Mouse (Mus musculus) heart, embryonic 14.5 days (tissue): ENCODE measurements around the gene Znhit3. TPM values are rescaled to one million over a fixed set of nuclear protein-coding genes. Genes with fewer than 3 reads are reported as not detected.
A peak's percentile ranks its signal among the peaks of the same experiment; 100 is the strongest.

Source experiments
- ATAC-seq: fragments of 200-750 bp; cut with Nextera tagmentation; 2 replicates; pipeline ENCODE4 v1.8.0; 2017; ENCODE audit warnings: low read depth, moderate TSS enrichment; ENCODE audit not compliant: insufficient number of reproducible peaks, insufficient read depth, low FRiP score
- H3K27ac ChIP-seq, 2 experiments: fragments of 200-500 bp in 1 of 2; fragments of 300-500 bp in 1 of 2; sonication (generic) in 1 of 2; replicated peaks in 1 of 2; 2 replicates each; pipeline ENCODE4 v1.5.1; 2012 to 2014; ENCODE audit warnings: low read depth in 2 of 2, low read length in 2 of 2, control low read depth in 1 of 2, mild to moderate bottlenecking in 1 of 2, mixed read lengths in 1 of 2; ENCODE audit not compliant: control insufficient read depth in 1 of 2, insufficient read depth in 1 of 2
- H3K27me3 ChIP-seq: fragments of 300-500 bp; sonication (generic); 2 replicates; pipeline ENCODE4 v1.6.1; 2014; ENCODE audit warnings: mild to moderate bottlenecking, low read length, control low read depth; ENCODE audit not compliant: control insufficient read depth, insufficient read depth
- H3K36me3 ChIP-seq: fragments of 300-500 bp; sonication (generic); 2 replicates; pipeline ENCODE4 v1.6.1; 2014; ENCODE audit warnings: mild to moderate bottlenecking, control low read depth, low read length, mixed read lengths; ENCODE audit not compliant: control insufficient read depth, insufficient read depth
- H3K4me1 ChIP-seq, 2 experiments: fragments of 200-500 bp in 1 of 2; fragments of 300-500 bp in 1 of 2; sonication (generic) in 1 of 2; 2 replicates each; pipeline ENCODE4 v1.6.1; 2012 to 2014; ENCODE audit warnings: low read length in 2 of 2, control low read depth in 1 of 2, mixed read lengths in 1 of 2; ENCODE audit not compliant: control insufficient read depth in 2 of 2, insufficient read depth in 2 of 2
- H3K4me2 ChIP-seq: fragments of 300-500 bp; sonication (generic); 2 replicates; pipeline ENCODE4 v1.6.1; 2014; ENCODE audit warnings: mild to moderate bottlenecking, low read length
- H3K4me3 ChIP-seq, 2 experiments: fragments of 200-500 bp in 1 of 2; fragments of 300-500 bp in 1 of 2; sonication (generic) in 1 of 2; 2 replicates each; pipeline ENCODE4 v1.5.1; 2012 to 2014; ENCODE audit warnings: low read length in 2 of 2, mild to moderate bottlenecking in 2 of 2, control low read depth in 1 of 2, low read depth in 1 of 2, moderate library complexity in 1 of 2; ENCODE audit not compliant: control insufficient read depth in 1 of 2, insufficient read depth in 1 of 2
- H3K9ac ChIP-seq: fragments of 300-500 bp; sonication (generic); 2 replicates; pipeline ENCODE4 v1.6.1; 2014; ENCODE audit warnings: mild to moderate bottlenecking, low read length
- H3K9me3 ChIP-seq: fragments of 300-500 bp; sonication (generic); 2 replicates; pipeline ENCODE4 v1.6.1; 2016; ENCODE audit warnings: low read length, control low read depth; ENCODE audit not compliant: control insufficient read depth
- WGBS: fragments of 180-500 bp; shearing (Covaris S2); extraction: QIAGEN DNeasy Blood & Tissue Kit; methylation state at CpG from one replicate; pipeline ENCODE4 v1.1.7; 2014; 5-methylcytosine and 5-hydroxymethylcytosine counted together
- polyA plus RNA-seq: library from polyadenylated mRNA; unstranded; fragments of >200 nt; fragmentation: Nextera tagmentation; extraction: Ambion mirVana; gene quantifications from 2 replicates; pipeline ENCODE4 v1.2.1, GENCODE M21; 2014

The Znhit3 gene
- polyA plus RNA-seq, result 38.5 and 42.6 TPM in 2 replicates

- ATAC-seq, result peak; percentile 82
- WGBS, result 5% methylated on average over 34 of the region's 34 CpGs
- peak within 1 kb of the TSS in 1 of 2 experiments; percentile 12; a peak in 1 of 4 replicates for H3K27ac ChIP-seq
Observed at GRCm38 (mm10) chr11:84916053-84916702, at the start of gene Znhit3. Gene Znhit3, minus strand, starts transcription at chr11:84916366.

GRCm38 (mm10) chr11:84963556-84963955, 47.4 kb upstream of the Znhit3 start:
- H3K4me1 ChIP-seq, result peaks cover 13 to 14% of the 10 kb centered on the region in 2 experiments
- 70% methylated on average over 3 of the region's 3 CpGs for WGBS
- no peaks in the 10 kb centered on the region for H3K36me3 ChIP-seq
- H3K4me2 ChIP-seq, result no peak overlapping the region
- H3K4me3 ChIP-seq, result no peak overlapping the region
- no peak overlapping the region for H3K9ac ChIP-seq
- no peak for ATAC-seq
- H3K9me3 ChIP-seq, result no peaks in the 10 kb centered on the region
- H3K27ac ChIP-seq, result no peak overlapping the region
- peaks cover 9% of the 10 kb centered on the region; the same call in 1 of the 2 replicates for H3K27me3 ChIP-seq

More at GRCm38 (mm10) chr11:84916053-84916702, at the start of gene Znhit3:
- peak within 1 kb of the TSS; percentile 83 to 100 for H3K4me3 ChIP-seq
- H3K9me3 ChIP-seq, result no peaks in the 10 kb centered on the region
- H3K27me3 ChIP-seq, result no peaks in the 10 kb centered on the region
- peak within 1 kb of the TSS; percentile 86 for H3K9ac ChIP-seq
- peaks cover 0 to 8% of the 10 kb centered on the region in 2 experiments; a peak in 1 of 4 replicates for H3K4me1 ChIP-seq
- peak within 1 kb of the TSS; percentile 74 for H3K4me2 ChIP-seq
- H3K36me3 ChIP-seq, result peaks cover 27% of the 10 kb centered on the region

- H3K4me3 ChIP-seq, result no peak overlapping the region
- no peak overlapping the region for H3K27ac ChIP-seq
- H3K36me3 ChIP-seq, result no peaks in the 10 kb centered on the region
- no peaks in the 10 kb centered on the region for H3K9me3 ChIP-seq
- H3K4me2 ChIP-seq, result no peak overlapping the region
- H3K27me3 ChIP-seq, result peaks cover 19% of the 10 kb centered on the region
- no peak for ATAC-seq
- H3K9ac ChIP-seq, result no peak overlapping the region
- WGBS, result 87% methylated on average over 4 of the region's 4 CpGs
- peaks cover 14 to 21% of the 10 kb centered on the region in 2 experiments for H3K4me1 ChIP-seq
Observed at GRCm38 (mm10) chr11:84962536-84962935, 46.4 kb upstream of the Znhit3 start.

DNA sequence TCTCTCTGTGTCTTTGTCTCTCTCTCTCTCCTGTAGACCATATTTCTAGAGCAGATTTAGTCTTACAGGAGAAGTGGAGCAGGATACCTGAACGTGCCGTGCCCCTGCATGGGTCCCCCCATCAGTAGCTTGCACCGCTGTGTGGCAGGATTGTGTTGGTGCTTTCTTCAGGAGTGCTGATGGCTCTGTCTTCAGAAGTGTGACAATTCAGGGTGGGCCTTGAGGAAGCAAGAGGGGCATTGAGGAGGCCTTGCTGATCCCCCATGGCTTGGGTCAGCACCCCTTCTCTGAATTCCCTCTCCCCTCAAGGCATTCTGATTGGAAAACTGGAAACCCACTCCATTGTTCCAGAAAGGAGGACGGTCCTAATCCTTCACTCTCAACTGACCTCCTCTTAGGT, 45.4 kb upstream of the Znhit3 start:
- H3K4me3 ChIP-seq, result no peak overlapping the region
- no peak overlapping the region for H3K27ac ChIP-seq
- H3K4me1 ChIP-seq, result peaks cover 10 to 24% of the 10 kb centered on the region in 2 experiments
- H3K36me3 ChIP-seq, result no peaks in the 10 kb centered on the region
- H3K9ac ChIP-seq, result no peak overlapping the region
- H3K9me3 ChIP-seq, result no peaks in the 10 kb centered on the region
- H3K27me3 ChIP-seq, result peaks cover 29% of the 10 kb centered on the region
- no peak overlapping the region for H3K4me2 ChIP-seq
- 89% methylated on average over 4 of the region's 4 CpGs for WGBS
- no peak for ATAC-seq

- 61% methylated on average over 6 of the region's 6 CpGs for WGBS
- no peak overlapping the region for H3K4me2 ChIP-seq
- H3K4me3 ChIP-seq, result no peak overlapping the region
- no peak overlapping the region for H3K27ac ChIP-seq
- no peaks in the 10 kb centered on the region for H3K9me3 ChIP-seq
- no peaks in the 10 kb centered on the region for H3K36me3 ChIP-seq
- peaks cover 10 to 24% of the 10 kb centered on the region in 2 experiments for H3K4me1 ChIP-seq
- no peak for ATAC-seq
- no peak overlapping the region for H3K9ac ChIP-seq
- H3K27me3 ChIP-seq, result peaks cover 36% of the 10 kb centered on the region
Observed at GRCm38 (mm10) chr11:84960780-84961179, 44.6 kb upstream of the Znhit3 start.

DNA sequence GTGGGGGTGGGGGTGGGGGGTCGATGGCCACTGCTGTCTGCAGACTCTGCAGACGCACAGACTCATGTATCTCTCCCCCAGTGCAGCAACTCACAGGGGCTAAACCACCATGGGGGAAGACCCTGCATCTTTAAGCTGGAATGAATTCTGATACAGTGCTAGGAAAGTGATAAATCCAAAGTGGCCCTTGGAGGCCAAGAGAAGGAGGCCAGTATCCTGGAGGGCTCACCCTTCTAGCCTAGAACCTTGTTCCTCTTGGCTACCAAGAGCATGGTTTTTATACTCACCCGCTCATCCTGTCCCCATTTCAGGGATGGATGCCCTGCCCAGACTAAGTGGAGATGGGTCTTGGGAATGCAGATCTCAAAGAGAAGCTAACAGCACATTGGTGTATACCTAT, 44.1 kb upstream of the Znhit3 start:
- Histone ChIP-seq H3K4me2 (peak overlapping the region; percentile 52), H3K4me1 (peaks cover 10 to 24% of the 10 kb centered on the region in 2 experiments), H3K27me3 (peaks cover 36% of the 10 kb centered on the region), H3K9ac (no peak overlapping the region), H3K9me3 (no peaks in the 10 kb centered on the region), H3K36me3 (no peaks in the 10 kb centered on the region), H3K4me3 (no peak overlapping the region), H3K27ac (no peak overlapping the region)
- ATAC-seq, result no peak
- 37% methylated on average over 3 of the region's 3 CpGs for WGBS

DNA sequence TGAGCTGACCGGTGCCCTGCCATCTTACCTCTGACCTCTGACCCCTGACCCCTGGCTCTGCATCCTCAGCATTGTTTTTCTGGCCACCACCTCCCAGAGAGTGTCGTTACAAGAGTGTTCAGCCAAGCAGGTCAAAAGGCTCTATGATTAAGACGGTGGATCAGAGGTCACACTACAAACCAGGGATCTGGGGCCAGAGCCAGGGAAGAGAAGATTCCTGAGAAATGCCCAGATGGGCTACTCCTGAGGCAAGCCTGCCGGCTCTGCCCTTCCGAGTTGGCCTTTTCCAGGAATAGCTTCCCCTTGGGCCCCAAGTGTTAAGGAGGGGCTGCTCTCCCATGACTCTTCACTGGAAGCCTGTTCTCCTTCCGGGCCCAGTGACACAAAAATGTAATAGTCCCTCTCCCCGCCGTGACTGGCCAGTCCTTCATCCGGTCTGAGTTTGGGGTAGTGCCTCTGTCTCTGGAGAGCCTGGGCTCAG, 43.6 kb upstream of the Znhit3 start:
- H3K4me2 ChIP-seq, result peak overlapping the region; percentile 52
- H3K27me3 ChIP-seq, result peaks cover 36% of the 10 kb centered on the region
- H3K27ac ChIP-seq, result no peak overlapping the region
- WGBS, result under 1% methylated on average over 9 of the region's 9 CpGs
- no peaks in the 10 kb centered on the region for H3K9me3 ChIP-seq
- H3K4me3 ChIP-seq, result no peak overlapping the region
- H3K4me1 ChIP-seq, result peaks cover 10 to 24% of the 10 kb centered on the region in 2 experiments
- no peak for ATAC-seq
- H3K36me3 ChIP-seq, result no peaks in the 10 kb centered on the region
- H3K9ac ChIP-seq, result no peak overlapping the region
